ENCODE assay signal across 7 mouse cellular contexts in genomic region chr5:21735100-21735499, GRCm38 (mm10). TPM values are rescaled to one million over a fixed set of nuclear protein-coding genes. Genes with fewer than 3 reads are reported as not detected.
A peak's percentile ranks its signal among the peaks of the same experiment; 100 is the strongest.
DNase-seq lines count a peak whose midpoint lies in the region; ATAC-seq and TF ChIP-seq lines count a peak whose summit lies in the region.

No protein-coding gene starts in this region.

- no peak for ATAC-seq in kidney, embryonic 15.5 days (replicated peaks; ENCODE audit: low FRiP score)
- no peak for ATAC-seq in limb, embryonic 13.5 days (ENCODE audit: low FRiP score, low read depth)

- H3K36me3 ChIP-seq in kidney, embryonic 15.5 days, result peaks cover 15% of the 10 kb centered on the region
- H3K36me3 ChIP-seq in ES-Bruce4 (ENCODE audit: control insufficient read depth, insufficient read depth, low read length, poor library complexity, severe bottlenecking), result no peaks in the 10 kb centered on the region
- peaks cover 17% of the 10 kb centered on the region for H3K36me3 ChIP-seq in limb, embryonic 13.5 days

- H3K4me3 ChIP-seq in kidney, embryonic 15.5 days (replicated peaks), result peak overlapping the region; percentile 23
- H3K4me3 ChIP-seq in ES-Bruce4 (ENCODE audit: low read depth, low read length), result peak overlapping the region; percentile 19
- peak overlapping the region; percentile 78 for H3K4me3 ChIP-seq in bone marrow, adult 2 months (replicated peaks; ENCODE audit: control insufficient read depth, low read depth, low read length)
- peak overlapping the region; percentile 21 for H3K4me3 ChIP-seq in limb, embryonic 13.5 days

- TF ChIP-seq EP300 in ES-Bruce4 (IDR thresholded peaks at IDR 0.05; ENCODE audit: insufficient read depth, low read depth, low read length), result no peak

- H3K4me2 ChIP-seq in kidney, embryonic 15.5 days, result peak overlapping the region; percentile 36; the same call in 1 of the 2 replicates
- peak overlapping the region; percentile 40 for H3K4me2 ChIP-seq in limb, embryonic 13.5 days (replicated peaks)

- DNase-seq in kidney, adult 9 months, result no peak
- no peak for DNase-seq in urinary bladder, postnatal 36 days (ENCODE audit: low spot score in 2 of 2)
- no peak for DNase-seq in spleen, postnatal 4 days (ENCODE audit: low spot score in 2 of 2)

- H3K9me3 ChIP-seq in kidney, embryonic 15.5 days (replicated peaks), result no peaks in the 10 kb centered on the region
- no peaks in the 10 kb centered on the region for H3K9me3 ChIP-seq in ES-Bruce4 (replicated peaks; ENCODE audit: control insufficient read depth, insufficient read depth, low read length, poor library complexity, severe bottlenecking)
- H3K9me3 ChIP-seq in limb, embryonic 13.5 days, result no peaks in the 10 kb centered on the region

- no peak for TF ChIP-seq POLR2A in ES-Bruce4 (IDR thresholded peaks at IDR 0.05; ENCODE audit: insufficient read depth, low read length)
- no peak for TF ChIP-seq POLR2A in bone marrow, adult 2 months (IDR thresholded peaks at IDR 0.05; ENCODE audit: borderline replicate concordance, control insufficient read depth, low read depth, low read length)

- H3K4me1 ChIP-seq in kidney, embryonic 15.5 days, result peaks cover 18% of the 10 kb centered on the region
- peaks cover 3% of the 10 kb centered on the region for H3K4me1 ChIP-seq in ES-Bruce4 (ENCODE audit: control insufficient read depth, insufficient read depth, low read length)
- H3K4me1 ChIP-seq in bone marrow, adult 2 months (ENCODE audit: control insufficient read depth, insufficient read depth, low read length), result peaks cover 4% of the 10 kb centered on the region; the same call in 1 of the 2 replicates
- H3K4me1 ChIP-seq in limb, embryonic 13.5 days, result peaks cover 16% of the 10 kb centered on the region

- WGBS in kidney, embryonic 15.5 days, result 79% methylated on average over 20 of the region's 20 CpGs
- WGBS in bone marrow, adult 2 months, result 65% methylated on average over 20 of the region's 20 CpGs
- 85% methylated on average over 20 of the region's 20 CpGs for WGBS in limb, embryonic 13.5 days

- no peak for TF ChIP-seq CTCF in ES-Bruce4 (IDR thresholded peaks at IDR 0.05; ENCODE audit: low read depth, low read length)
- no peak for TF ChIP-seq CTCF in bone marrow, adult 2 months (IDR thresholded peaks at IDR 0.05; ENCODE audit: control insufficient read depth, insufficient read depth, low read length)

- no peak overlapping the region for H3K27ac ChIP-seq in kidney, embryonic 15.5 days
- no peak overlapping the region for H3K27ac ChIP-seq in ES-Bruce4 (ENCODE audit: insufficient read depth, low read length)
- H3K27ac ChIP-seq in bone marrow, adult 2 months (ENCODE audit: control insufficient read depth, insufficient read depth, low read depth, low read length, poor library complexity), result no peak overlapping the region
- H3K27ac ChIP-seq in limb, embryonic 13.5 days, result no peak overlapping the region

- no peak overlapping the region for H3K9ac ChIP-seq in kidney, embryonic 15.5 days
- peak overlapping the region; percentile 28; the same call in 1 of the 2 replicates for H3K9ac ChIP-seq in ES-Bruce4 (ENCODE audit: low read depth, poor library complexity, severe bottlenecking)
- H3K9ac ChIP-seq in limb, embryonic 13.5 days, result no peak overlapping the region

- no peaks in the 10 kb centered on the region for H3K27me3 ChIP-seq in kidney, embryonic 15.5 days
- no peaks in the 10 kb centered on the region for H3K27me3 ChIP-seq in ES-Bruce4 (ENCODE audit: control insufficient read depth, insufficient read depth, low read length, poor library complexity, severe bottlenecking)
- no peaks in the 10 kb centered on the region for H3K27me3 ChIP-seq in limb, embryonic 13.5 days

RNA-seq across cellular contexts. Expression of gene Pmpcb, which starts 1.8 kb away (rescaled TPM):
- 90.5 and 97.7 TPM in 2 replicates for polyA plus RNA-seq in kidney, embryonic 15.5 days (2015; fragmentation: Nextera tagmentation; extraction: Ambion mirVana)
- polyA plus RNA-seq in ES-Bruce4 (2011; ENCODE audit: insufficient read depth, insufficient read length, low read depth, missing spikeins), result 107 and 111 TPM in 2 replicates
- 26.0 and 59.8 TPM in 2 replicates for polyA plus RNA-seq in bone marrow, adult 2 months (2011; ENCODE audit: insufficient read depth, insufficient read length, low replicate concordance, missing spikeins)
- 91.5 and 94.9 TPM in 2 replicates for polyA plus RNA-seq in limb, embryonic 13.5 days (2015; fragmentation: Nextera tagmentation; extraction: Ambion mirVana)

RNA-seq across cellular contexts. Expression of gene Napepld, which starts 33.9 kb away (rescaled TPM):
- polyA plus RNA-seq in kidney, embryonic 15.5 days (2015; fragmentation: Nextera tagmentation; extraction: Ambion mirVana), result 6.0 and 7.6 TPM in 2 replicates
- 6.4 and 7.0 TPM in 2 replicates for polyA plus RNA-seq in ES-Bruce4 (2011; ENCODE audit: insufficient read depth, insufficient read length, low read depth, missing spikeins)
- not detected in 2 replicates for polyA plus RNA-seq in bone marrow, adult 2 months (2011; ENCODE audit: insufficient read depth, insufficient read length, low replicate concordance, missing spikeins)
- polyA plus RNA-seq in limb, embryonic 13.5 days (2015; fragmentation: Nextera tagmentation; extraction: Ambion mirVana), result 2.1 and 2.5 TPM in 2 replicates

RNA-seq across cellular contexts. Expression of gene Dnajc2, which starts 50.0 kb away (rescaled TPM):
- 75.2 and 77.8 TPM in 2 replicates for polyA plus RNA-seq in kidney, embryonic 15.5 days (2015; fragmentation: Nextera tagmentation; extraction: Ambion mirVana)
- 113 and 119 TPM in 2 replicates for polyA plus RNA-seq in ES-Bruce4 (2011; ENCODE audit: insufficient read depth, insufficient read length, low read depth, missing spikeins)
- polyA plus RNA-seq in bone marrow, adult 2 months (2011; ENCODE audit: insufficient read depth, insufficient read length, low replicate concordance, missing spikeins), result 29.1 and 47.2 TPM in 2 replicates
- polyA plus RNA-seq in limb, embryonic 13.5 days (2015; fragmentation: Nextera tagmentation; extraction: Ambion mirVana), result 67.5 and 73.5 TPM in 2 replicates

RNA-seq across cellular contexts. Expression of gene Psmc2, which starts 50.0 kb away (rescaled TPM):
- 186 and 199 TPM in 2 replicates for polyA plus RNA-seq in kidney, embryonic 15.5 days (2015; fragmentation: Nextera tagmentation; extraction: Ambion mirVana)
- 137 TPM in 2 replicates for polyA plus RNA-seq in ES-Bruce4 (2011; ENCODE audit: insufficient read depth, insufficient read length, low read depth, missing spikeins)
- 49.8 and 63.0 TPM in 2 replicates for polyA plus RNA-seq in bone marrow, adult 2 months (2011; ENCODE audit: insufficient read depth, insufficient read length, low replicate concordance, missing spikeins)
- 192 and 201 TPM in 2 replicates for polyA plus RNA-seq in limb, embryonic 13.5 days (2015; fragmentation: Nextera tagmentation; extraction: Ambion mirVana)

Comparison
In these comparisons a context has a peak if more than half of its experiments do, and no peak if none do; other contexts are left out.
1. H3K4me3 ChIP-seq: peak in every context shown above with its lines; median percentile 78 in bone marrow, adult 2 months; 23 in kidney, embryonic 15.5 days; 21 in limb, embryonic 13.5 days; 19 in ES-Bruce4.